Mouse (Mus musculus) splenic B cell, adult 2 months (primary cell): ENCODE data around the gene Gm21992.
A peak's percentile ranks its signal among the peaks of the same experiment; 100 is the strongest.
"Not testable (repeated sequence)": the region's sequence is repeated elsewhere in the genome, so short reads cannot be mapped to it uniquely, and the experiment has no call there.

Experiments used
- DNase-seq: peaks from one replicate; pipeline ENCODE4 v3.0.0-alpha.2; 2011; ENCODE audit warnings: low read depth, low spot score
- H3K27me3 ChIP-seq: 2 replicates; pipeline ENCODE4 v1.6.1; 2012; ENCODE audit warnings: mild to moderate bottlenecking, low read length, moderate library complexity, mixed read lengths; ENCODE audit not compliant: control insufficient read depth, poor library complexity, insufficient read depth, severe bottlenecking
- H3K36me3 ChIP-seq: 2 replicates; pipeline ENCODE4 v1.6.1; 2012; ENCODE audit warnings: mild to moderate bottlenecking, low read length, moderate library complexity, mixed read lengths; ENCODE audit not compliant: control insufficient read depth, poor library complexity, insufficient read depth, severe bottlenecking

The Gm21992 gene

DNA sequence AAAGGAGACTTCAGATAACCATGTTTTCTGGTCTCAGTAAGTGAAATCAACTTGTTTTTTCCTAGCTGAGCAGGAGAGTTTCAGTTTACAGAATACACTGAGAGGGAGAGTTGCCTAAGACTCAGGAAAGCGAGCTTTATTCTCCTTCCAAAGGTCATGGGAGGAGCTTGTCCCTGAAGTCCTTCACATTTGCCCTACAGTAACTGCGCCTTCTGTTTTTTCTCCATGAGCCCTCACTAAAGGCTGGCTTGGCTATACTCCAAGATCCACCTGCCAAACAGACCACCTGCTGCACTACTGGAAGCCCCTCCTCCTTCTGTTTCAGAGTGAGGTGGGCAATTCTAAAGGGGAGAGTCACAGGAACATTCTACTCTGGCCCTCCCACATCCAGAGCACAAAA lies 24.7 kb upstream of the Gm21992 start:
- no peak for DNase-seq
- no peaks in the 10 kb centered on the region for H3K27me3 ChIP-seq
- H3K36me3 ChIP-seq, result no peaks in the 10 kb centered on the region

DNA sequence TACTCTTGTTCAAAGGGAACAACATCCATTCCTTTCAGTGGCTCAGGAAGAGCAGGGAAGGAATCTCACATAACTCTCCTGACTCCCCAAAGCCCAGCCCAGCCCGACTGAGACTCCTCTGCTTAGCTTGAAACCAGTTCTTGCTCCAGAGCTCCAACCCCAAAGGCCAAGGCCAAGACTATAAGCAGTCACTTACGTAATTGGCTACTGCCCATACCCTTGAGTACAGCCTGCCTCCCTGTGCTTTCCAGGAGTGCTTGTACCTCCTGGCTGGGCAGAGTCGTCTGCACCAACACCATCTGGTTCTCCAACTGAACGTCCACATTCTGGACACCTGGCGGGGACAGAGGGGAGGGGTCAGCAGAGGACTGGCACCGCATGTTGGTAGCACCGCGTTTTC lies 22.6 kb upstream of the Gm21992 start:
- H3K27me3 ChIP-seq, result no peaks in the 10 kb centered on the region
- DNase-seq, result no peak
- H3K36me3 ChIP-seq, result 0 out of 2 replicates have a peak, but pooled peaks cover 2% of the 10 kb centered on the region

DNA sequence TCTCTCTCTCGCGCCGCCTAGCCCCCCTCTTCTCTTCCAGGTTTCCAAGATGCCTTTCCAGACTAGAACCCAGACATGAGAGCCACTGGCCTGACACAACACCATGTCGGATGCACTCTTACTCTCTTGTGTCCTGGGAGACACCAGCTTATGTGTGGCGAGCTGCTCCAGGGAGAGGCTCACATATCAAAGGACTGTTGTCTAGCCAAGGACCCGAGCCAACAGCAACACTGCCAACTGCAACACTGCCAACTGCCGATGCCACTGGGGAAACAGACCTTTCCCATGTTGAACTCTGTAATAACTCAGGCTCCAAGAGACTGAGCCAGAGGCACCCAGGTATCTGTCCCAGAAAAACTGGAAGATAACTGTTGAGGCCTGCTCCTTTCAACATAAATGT lies 17.7 kb upstream of the Gm21992 start:
- no peak for DNase-seq
- no peaks in the 10 kb centered on the region for H3K27me3 ChIP-seq
- peaks cover 3% of the 10 kb centered on the region; the same call in 1 of the 2 replicates for H3K36me3 ChIP-seq

DNA sequence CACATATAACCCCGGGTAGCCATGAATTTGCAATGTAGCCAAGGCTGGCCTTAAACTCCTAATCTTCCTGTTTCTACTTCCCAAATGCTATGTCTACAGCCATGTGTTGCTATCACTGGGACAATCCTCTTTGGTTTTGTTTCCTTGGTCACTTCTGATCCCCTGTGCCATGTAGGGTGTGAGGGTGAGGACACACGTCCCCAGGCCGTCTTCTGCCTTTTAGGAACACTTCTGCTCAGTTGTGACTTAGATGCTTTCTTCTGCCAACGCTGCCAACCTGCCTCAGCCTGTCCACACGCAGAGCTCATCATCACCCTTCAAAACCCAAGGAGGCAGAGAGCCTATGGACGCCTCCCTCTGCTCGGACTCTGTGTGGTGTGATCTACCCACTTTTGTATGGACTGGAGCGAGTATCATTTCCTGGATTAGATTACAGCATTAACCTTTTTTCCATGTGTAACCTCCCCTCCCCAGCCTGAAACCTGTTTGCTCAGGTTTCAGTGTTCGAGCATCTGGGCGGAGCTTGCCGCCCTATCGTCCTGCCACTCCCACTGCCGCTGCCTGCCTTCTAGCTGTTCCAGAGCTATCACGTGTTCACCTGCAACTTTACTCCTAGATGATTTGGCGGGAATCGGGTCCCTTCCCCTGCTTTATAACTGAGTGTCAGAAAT lies 17.2 kb upstream of the Gm21992 start:
- H3K36me3 ChIP-seq, result peaks cover 3% of the 10 kb centered on the region; the same call in 1 of the 2 replicates
- no peak for DNase-seq
- H3K27me3 ChIP-seq, result no peaks in the 10 kb centered on the region

DNA sequence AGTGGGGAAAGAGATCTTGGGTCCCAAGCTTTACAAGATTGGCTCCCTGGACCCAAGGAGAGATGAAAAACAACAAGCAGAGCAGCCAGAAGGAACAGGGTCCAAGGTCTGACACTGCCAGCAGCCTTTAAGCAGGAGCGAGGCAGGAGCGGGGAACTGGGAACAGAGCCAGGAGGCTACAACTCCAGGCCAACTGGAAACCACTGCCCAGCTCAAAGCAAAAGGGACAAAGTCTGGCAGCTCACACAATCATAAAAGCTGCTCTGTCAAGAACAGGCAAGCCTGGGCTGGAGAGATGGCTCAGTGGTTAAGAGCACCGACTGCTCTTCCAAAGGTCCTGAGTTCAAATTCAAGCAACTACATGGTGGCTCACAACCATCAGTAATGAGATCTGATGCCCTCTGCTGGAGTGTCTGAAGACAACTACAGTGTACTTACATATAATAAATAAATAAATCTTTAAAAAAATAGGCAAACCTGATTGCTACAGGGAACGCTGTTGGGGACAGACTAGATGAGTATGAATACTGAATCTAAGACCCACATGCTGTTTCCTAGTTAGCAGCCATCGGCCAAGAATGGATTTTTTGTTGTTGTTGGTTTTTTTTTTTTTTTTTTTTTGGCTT lies 9.4 kb upstream of the Gm21992 start:
- DNase-seq, result peak; percentile 11
- Histone ChIP-seq H3K36me3 (peaks cover 1% of the 10 kb centered on the region; the same call in 1 of the 2 replicates), H3K27me3 (no peaks in the 10 kb centered on the region)

DNA sequence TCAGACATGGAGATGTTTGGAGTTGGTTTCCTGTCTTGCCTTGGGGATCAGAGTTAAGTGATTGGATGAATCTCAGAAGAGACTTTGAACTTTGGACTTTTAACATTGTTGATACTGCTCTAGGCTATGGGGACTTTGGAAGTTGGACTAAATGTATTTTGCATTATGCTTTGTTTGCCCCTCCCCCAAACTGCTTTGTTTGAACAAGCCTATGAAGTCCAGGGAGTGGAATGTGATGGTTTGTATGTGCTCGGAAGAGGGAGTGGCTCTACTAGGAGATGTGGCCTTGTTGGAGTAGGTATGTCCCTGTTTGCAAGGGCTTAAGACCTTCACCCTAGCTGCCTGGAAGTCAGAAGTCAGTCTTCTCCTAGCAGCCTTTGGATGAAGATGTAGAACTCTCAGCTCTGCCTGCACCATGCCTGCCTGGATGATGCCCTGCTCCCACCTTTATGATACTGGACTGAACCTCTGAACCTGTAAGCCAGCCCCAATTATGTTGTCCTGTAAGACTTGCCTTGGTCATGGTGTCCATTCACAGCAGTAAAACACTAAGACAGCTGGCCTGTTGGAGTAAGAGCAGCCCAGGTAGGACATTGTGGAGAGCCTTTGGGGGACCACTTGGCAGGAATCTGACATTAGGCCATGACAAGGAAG lies 5.9 kb upstream of the Gm21992 start:
- no peak for DNase-seq
- Histone ChIP-seq H3K36me3 (no peaks in the 10 kb centered on the region), H3K27me3 (no peaks in the 10 kb centered on the region)

DNA sequence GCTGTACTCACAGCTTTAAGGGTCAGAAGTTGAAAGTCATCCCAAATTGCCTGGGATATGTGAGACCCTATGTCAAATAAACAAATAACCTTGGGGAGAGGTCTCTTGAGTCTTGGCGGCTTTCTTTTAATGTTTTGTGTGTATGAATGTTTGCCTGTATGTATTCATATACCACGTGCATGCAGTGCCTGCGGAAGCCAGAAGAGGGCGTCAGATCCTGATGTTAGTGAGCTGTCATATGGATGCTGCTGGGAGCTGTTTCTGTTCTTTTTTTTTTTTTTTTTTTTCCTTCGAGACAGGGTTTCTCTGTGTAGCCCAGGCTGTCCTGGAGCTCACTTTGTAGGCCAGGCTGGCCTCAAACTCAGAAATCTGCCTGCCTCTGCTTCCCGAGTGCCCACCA lies 1.6 kb upstream of the Gm21992 start:
- DNase-seq, result peak; percentile 42
- H3K27me3 ChIP-seq, result no peaks in the 10 kb centered on the region
- no peaks in the 10 kb centered on the region for H3K36me3 ChIP-seq

DNA sequence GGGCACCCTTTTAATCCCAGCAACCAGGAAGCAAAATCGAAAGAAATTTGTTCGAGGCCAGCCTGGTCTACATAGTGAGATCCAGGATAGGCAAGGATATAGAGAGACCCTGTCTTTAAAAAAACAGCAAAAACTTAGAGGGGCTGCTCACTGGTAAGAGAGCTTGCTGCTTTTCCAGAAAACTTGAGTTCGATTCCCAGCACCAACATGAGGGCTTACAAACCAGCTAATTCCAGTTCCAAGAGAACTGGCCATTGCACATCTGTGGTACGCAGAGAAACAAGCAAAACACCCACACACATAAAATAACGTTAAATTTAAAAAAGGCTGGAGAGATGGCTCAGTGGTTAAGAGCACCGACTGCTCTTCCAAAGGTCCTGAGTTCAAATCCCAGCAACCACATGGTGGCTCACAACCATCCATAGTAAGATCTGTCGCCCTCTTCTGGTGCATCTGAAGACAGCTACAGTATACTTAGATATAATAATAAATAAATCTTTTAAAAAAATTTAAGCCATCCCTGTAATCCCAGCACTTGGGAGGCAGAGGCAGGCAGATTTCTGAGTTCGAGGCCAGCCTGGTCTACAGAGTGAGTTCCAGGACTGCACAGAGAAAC lies 1.0 kb upstream of the Gm21992 start:
- not testable (repeated sequence) for H3K27me3 ChIP-seq, H3K36me3 ChIP-seq
- peak; percentile 44 for DNase-seq

DNA sequence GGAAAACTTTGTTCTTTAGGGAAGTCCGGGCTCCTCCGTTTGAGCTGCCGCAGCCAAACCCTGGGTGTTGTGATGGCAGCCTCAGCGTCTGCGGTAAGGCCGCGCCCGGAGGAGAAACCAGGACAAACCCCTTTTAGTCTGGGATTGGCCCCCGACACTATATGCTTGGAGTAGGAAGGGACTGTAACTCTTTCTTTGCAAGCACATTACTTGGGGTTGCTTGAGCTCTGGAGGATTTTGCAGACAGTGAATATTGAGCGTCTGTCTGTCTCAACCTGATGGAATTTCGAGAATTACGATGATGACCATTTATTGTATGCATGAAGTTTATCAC lies 464 bp upstream of the Gm21992 start:
- no peaks in the 10 kb centered on the region for H3K36me3 ChIP-seq
- no peak for DNase-seq
- H3K27me3 ChIP-seq, result no peaks in the 10 kb centered on the region

DNA sequence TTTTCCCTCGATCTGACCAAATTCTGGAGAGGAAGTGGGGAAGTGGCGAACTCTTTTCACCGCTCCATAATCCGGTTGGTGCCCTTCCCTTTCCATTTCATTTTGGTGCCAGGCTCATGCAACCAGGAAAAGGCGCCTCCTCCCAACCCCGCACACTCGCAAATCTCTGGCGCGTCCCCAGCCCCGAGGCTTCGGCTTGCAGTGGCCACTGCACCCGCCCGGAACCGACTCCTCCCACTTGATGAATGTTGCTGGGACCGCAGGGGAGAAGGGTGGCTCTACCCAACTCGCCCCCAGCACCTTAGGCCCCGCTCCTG lies 708 bp downstream of the Gm21992 start:
- no peak for DNase-seq
- Histone ChIP-seq H3K36me3 (no peaks in the 10 kb centered on the region), H3K27me3 (no peaks in the 10 kb centered on the region)

DNA sequence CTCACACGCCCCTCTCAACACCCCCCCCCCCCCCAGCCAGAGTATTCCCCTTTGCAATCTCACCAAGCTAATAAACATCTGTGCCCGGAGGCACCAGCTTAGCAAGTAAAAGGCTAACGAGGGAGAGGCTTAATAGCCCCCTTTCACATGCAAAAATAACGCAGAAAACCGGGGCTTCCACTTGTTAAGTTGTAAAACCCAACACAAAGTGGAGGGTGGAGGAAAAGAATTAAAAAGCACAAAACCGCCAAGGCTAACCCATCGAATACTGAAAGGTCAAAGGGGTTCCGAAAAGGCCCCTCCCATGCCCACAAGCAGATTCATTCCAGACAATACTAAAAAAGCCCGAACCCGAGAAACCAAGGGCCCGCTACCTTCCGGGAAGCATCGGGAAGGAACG lies 1.1 kb downstream of the Gm21992 start:
- DNase-seq, result no peak
- Histone ChIP-seq H3K36me3 (no peaks in the 10 kb centered on the region), H3K27me3 (no peaks in the 10 kb centered on the region)

DNA sequence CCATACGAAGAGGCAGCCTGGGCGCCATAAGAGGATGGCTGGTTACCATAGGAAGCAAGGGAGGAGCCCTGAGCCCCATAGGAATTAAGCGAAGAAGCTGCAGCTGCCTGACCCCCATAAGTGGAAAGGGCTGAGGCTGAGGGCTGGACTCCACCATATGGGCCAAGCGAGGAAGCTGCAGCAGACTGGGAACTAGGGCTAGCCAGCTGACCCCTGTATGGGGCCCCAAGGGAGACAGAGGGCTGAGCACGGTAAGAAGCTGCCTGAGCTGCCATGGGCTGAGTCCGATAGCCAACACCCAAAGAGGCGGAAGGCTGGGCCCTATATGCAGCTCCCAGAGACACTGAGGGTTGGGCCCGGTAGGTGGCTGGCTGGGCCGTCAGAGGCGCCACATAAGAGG lies 8.1 kb downstream of the Gm21992 start:
- no peak for DNase-seq
- peaks cover 15% of the 10 kb centered on the region for H3K36me3 ChIP-seq
- H3K27me3 ChIP-seq, result no peaks in the 10 kb centered on the region

DNA sequence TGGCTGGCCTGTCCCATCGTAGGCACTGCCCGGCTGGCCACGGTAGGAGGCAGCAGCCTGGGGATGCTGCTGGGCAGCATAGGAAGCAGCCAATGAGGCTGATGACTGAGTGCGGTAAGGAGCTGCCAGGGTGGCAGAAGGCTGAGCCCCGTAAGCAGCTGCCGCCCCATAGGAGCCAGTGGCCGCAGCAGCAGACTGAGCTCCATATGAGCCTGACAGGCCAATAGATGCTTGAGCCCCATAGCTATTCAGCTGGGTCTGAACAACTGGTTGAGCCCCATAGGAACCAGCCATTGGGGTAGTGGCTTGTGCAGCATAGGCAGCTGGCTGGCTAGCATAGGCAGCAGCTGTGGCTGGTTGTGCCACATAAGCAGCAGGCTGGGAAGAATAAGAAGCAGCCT lies 8.7 kb downstream of the Gm21992 start:
- no peak for DNase-seq
- H3K36me3 ChIP-seq, result peaks cover 15% of the 10 kb centered on the region
- no peaks in the 10 kb centered on the region for H3K27me3 ChIP-seq

DNA sequence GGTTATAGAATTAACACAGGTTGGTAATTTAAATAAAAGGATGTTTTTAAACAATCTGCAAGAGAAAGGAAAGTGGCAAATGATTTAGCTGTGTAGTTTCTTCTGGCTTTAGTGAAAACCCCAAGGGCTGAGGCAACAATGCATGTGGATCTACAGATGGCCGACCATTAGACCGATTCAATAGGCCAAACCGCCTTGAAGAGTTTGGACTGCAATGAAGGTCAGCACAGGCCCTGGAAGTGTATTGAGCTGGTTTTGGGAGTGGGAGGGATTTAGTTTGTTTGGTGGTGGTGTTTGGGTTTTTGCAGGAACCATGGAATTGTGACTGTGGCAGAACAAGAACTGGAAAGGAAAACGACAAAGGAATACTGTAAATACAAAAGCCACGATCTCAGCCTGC lies 12.3 kb downstream of the Gm21992 start:
- no peak for DNase-seq
- Histone ChIP-seq H3K27me3 (no peaks in the 10 kb centered on the region), H3K36me3 (peaks cover 15% of the 10 kb centered on the region)

DNA sequence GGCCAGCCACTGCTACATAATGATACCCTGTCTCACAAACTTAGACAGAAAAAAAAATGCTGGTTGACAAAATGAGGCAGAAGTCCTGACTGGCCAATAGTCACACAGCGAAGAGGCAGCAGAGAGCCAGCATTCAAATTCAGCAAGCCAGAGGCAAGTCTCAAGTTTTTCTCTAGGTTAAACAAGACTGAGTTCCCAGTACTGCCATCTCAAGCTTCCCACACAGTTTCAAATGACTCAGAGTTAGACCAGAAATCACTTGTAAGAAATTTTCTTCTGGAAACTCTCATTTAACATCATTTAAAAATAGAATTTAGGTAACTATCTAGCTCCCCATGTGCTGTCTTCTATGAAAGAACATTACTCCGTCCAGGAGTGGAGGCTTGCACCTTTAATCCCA lies 13.6 kb downstream of the Gm21992 start:
- no peaks in the 10 kb centered on the region for H3K27me3 ChIP-seq
- DNase-seq, result no peak
- peaks cover 10% of the 10 kb centered on the region; the same call in 1 of the 2 replicates for H3K36me3 ChIP-seq
